Mouse (Mus musculus) G1E (cell line): ENCODE results near the gene Best3. TPM values are rescaled to one million over a fixed set of nuclear protein-coding genes. Genes with fewer than 3 reads are reported as not detected.

Experiments
- ATAC-seq: 2 replicates; pipeline ENCODE4 v1.8.0; 2016; ENCODE audit warnings: mild to moderate bottlenecking; ENCODE audit not compliant: insufficient number of reproducible peaks, poor library complexity, low FRiP score, severe bottlenecking; ENCODE audit errors: extremely low read depth
- DNase-seq: peaks from one replicate; pipeline ENCODE4 v3.0.0; 2012; ENCODE audit warnings: low spot score
- H3K27me3 ChIP-seq: 2 replicates; pipeline ENCODE4 v1.6.1; 2012; ENCODE audit warnings: mild to moderate bottlenecking, low read length, inconsistent platforms; ENCODE audit not compliant: insufficient read depth
- H3K36me3 ChIP-seq: replicated peaks from 2 replicates; pipeline ENCODE3; 2012; ENCODE audit warnings: mild to moderate bottlenecking, inconsistent platforms
- H3K4me1 ChIP-seq: 2 replicates; pipeline ENCODE4 v1.6.1; 2012; ENCODE audit warnings: low read depth, low read length, inconsistent platforms, mixed read lengths; ENCODE audit not compliant: insufficient read depth
- H3K4me3 ChIP-seq: 2 replicates; pipeline ENCODE4 v1.5.1; 2012; ENCODE audit warnings: low read depth, mild to moderate bottlenecking, inconsistent platforms, low read length, moderate library complexity, mixed read lengths
- H3K9me3 ChIP-seq: replicated peaks from 2 replicates; pipeline ENCODE4 v1.6.1; 2012; ENCODE audit warnings: inconsistent platforms
- CTCF ChIP-seq: IDR thresholded peaks from 2 replicates; pipeline ENCODE4 v1.5.1; 2012; ENCODE audit warnings: low read depth, low read length, inconsistent platforms, mixed read lengths
- GATA1 ChIP-seq: IDR thresholded peaks from 2 replicates; pipeline ENCODE4 v1.6.1; 2012; ENCODE audit warnings: borderline replicate concordance, low read length, inconsistent platforms, mixed read lengths
- GATA2 ChIP-seq: IDR thresholded peaks from 2 replicates; pipeline ENCODE4 v1.6.1; 2012; ENCODE audit warnings: low read depth, low read length, inconsistent platforms, borderline replicate concordance
- POLR2AphosphoS5 ChIP-seq: IDR thresholded peaks from 2 replicates; pipeline ENCODE4 v1.6.1; 2012; ENCODE audit warnings: low read depth, low read length, inconsistent platforms; ENCODE audit not compliant: insufficient replicate concordance
- TAL1 ChIP-seq: conservative IDR thresholded peaks from 2 replicates; pipeline ENCODE4 v1.6.1; 2012; ENCODE audit warnings: low read depth, low read length, inconsistent platforms, mixed read lengths
- polyA plus RNA-seq: library from polyadenylated mRNA; stranded (reverse); fragments of >175 nt; gene quantifications from 2 replicates; pipeline ENCODE4 v1.2.3, GENCODE M21; 2012
- total RNA-seq, 2 experiments: library from RNA; stranded (forward) in 1 of 2; stranded (reverse) in 1 of 2; fragments of 200-1000 nt in 1 of 2; fragments of >200 nt in 1 of 2; fragmentation: Nextera tagmentation in 1 of 2; gene quantifications; 2 replicates each; pipeline ENCODE4 v1.2.3; 2014 to 2017

Gene Best3
- total RNA-seq (2014; fragmentation: Nextera tagmentation), result not detected in 2 replicates
- not detected in 2 replicates for total RNA-seq (2017)
- polyA plus RNA-seq, result not detected in 2 replicates

DNA sequence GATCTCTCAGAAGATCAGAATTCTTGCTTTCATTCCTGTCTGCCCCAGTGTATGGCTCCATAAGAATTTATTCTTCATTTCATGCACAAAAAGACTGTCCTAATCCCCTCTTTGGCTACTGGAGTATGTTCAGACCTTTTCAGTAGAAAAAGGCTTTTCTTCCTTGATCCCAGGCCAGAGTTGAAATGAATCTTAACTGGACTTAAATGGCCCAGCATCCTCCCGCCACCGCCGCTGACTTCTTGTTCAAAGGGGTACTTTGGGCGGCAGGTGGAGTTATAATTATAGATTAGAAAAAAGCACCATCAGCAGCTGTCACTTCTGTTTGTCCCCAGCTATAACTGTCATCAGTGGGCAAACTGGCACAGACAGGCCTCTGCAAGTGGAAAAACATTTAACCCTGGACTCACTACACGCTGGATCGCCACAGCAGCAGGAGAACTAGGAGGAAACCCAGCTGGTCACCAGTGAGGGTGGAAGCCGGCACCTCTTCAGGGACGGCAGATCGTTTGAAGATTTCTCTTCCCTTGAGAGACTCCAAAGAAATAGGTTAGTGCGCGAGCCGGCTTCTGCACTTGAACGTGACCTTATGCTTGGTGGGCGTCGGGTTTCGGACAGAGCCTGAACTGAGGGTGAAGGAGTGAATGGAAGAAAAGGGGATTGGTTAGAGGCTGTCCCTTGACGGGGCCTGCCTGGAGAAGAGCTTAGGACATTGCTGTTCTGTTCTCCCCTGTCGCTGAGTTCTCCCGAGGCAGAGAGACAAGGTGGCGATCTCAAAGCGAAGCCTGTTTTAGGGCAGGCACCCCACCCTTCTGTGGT, at the start of gene Best3:
Gene Best3 (plus strand): TSS at position 51 of the 819 bp plus-strand sequence.
- ATAC-seq (no peak), DNase-seq (no peak)
- Histone ChIP-seq H3K4me3 (no peak within 1 kb of the TSS), H3K36me3 (no peaks in the 10 kb centered on the region), H3K27me3 (peaks cover 6% of the 10 kb centered on the region; the same call in 1 of the 2 replicates), H3K9me3 (no peaks in the 10 kb centered on the region), H3K4me1 (no peaks in the 10 kb centered on the region)
- no peak for TF ChIP-seq POLR2AphosphoS5
- no peak for TF ChIP-seq GATA1
- TF ChIP-seq TAL1, result no peak
- no peak for TF ChIP-seq CTCF

DNA sequence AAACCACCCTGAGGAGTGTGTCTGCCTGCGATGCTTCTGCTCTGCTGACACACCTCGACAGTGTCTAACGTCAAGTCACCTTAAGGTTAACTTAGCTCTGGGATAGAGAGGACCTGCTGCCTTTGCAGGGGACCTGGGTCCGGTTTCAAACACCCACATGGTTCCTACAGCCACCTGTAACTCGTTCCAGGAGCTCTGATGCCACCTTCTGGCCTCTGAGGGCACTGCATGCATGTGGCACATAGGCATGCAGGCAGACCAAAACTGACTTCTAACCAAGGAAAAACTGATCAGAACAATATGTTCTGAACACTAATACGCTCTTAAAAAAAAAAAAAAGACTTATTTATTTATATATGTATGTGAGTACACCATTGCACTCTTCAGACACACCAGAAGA, 43.1 kb upstream of the Best3 start:
- no peak for ATAC-seq
- TF ChIP-seq CTCF, result peak; percentile 33
- no peak for TF ChIP-seq GATA2

DNA sequence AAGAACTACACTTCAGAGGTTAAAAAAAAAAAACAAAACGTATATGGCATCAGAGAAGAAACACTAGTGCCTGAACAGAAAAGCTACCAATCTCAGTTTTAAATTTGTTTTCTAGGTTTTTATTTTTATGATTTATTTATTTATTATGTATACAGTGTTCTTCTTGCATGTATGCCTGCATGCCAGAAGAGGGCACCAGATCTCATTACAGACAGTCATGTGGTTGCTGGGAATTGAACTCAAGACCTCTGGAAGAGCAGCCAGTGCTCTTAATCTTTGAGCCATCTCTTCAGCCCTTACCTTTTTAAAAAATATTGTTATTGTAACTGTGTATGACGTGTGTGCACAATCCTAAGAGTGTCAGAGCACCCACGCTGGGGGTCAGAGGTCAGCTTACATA, 42.0 kb upstream of the Best3 start:
- no peak for ATAC-seq
- TF ChIP-seq TAL1 (no peak), POLR2AphosphoS5 (no peak), GATA1 (no peak), GATA2 (no peak), CTCF (no peak)
- Histone ChIP-seq H3K36me3 (peaks cover 36% of the 10 kb centered on the region), H3K4me1 (peaks cover 15% of the 10 kb centered on the region), H3K9me3 (peaks cover 6% of the 10 kb centered on the region), H3K27me3 (no peaks in the 10 kb centered on the region), H3K4me3 (no peak overlapping the region)
- no peak for DNase-seq

More for the DNA sequence above, 43.1 kb upstream of the Best3 start:
- Histone ChIP-seq H3K9me3 (peaks cover 6% of the 10 kb centered on the region), H3K4me1 (peaks cover 8% of the 10 kb centered on the region), H3K36me3 (peaks cover 47% of the 10 kb centered on the region), H3K4me3 (no peak overlapping the region), H3K27me3 (no peaks in the 10 kb centered on the region)
- DNase-seq, result no peak

DNA sequence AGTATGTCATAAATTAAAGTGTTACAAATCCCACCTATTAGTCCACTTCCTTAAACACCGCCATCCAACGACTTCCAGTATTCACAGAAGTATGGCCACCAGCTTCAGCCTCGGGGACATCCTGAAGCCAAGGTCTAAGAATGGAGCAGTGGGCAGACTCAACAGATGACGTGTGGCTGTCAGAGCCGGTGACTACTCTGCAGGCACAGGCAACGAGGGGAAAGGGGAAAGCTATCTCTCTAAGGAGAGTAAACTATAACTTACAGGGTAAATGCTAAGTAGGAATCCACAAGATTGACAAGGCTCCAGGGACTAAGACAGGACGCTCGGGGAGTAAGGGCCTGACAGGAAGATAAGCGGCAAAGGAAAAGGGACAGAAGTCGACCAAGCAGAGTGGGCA, 41.2 kb upstream of the Best3 start:
- H3K27me3 ChIP-seq, result no peaks in the 10 kb centered on the region
- peaks cover 20% of the 10 kb centered on the region for H3K4me1 ChIP-seq
- H3K36me3 ChIP-seq, result peaks cover 32% of the 10 kb centered on the region
- ATAC-seq (no peak), DNase-seq (no peak)
- no peak overlapping the region for H3K4me3 ChIP-seq
- TF ChIP-seq CTCF, result no peak
- no peak for TF ChIP-seq GATA2
- no peak for TF ChIP-seq GATA1
- no peak for TF ChIP-seq POLR2AphosphoS5
- no peak for TF ChIP-seq TAL1
- H3K9me3 ChIP-seq, result peaks cover 6% of the 10 kb centered on the region

DNA sequence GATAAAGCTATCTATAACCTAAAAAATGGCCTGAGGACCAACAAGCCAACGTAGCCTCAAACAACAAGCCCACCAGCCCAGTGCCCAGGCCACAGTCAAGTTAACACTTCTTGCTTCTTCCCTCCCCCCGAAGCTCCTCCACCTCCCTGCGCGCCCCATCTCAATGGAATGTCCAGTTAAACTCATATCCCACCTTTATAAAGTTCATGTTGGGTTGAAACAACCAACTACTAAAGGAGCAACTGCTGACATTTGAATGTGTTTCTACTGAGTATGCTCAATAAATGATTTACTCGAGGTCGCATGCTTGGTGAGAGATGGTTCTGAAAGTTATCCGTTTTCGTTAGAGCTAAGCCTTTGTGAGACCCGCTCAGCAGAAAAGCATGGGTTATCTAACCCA, 37.7 kb upstream of the Best3 start:
- no peak for DNase-seq
- H3K9me3 ChIP-seq, result no peaks in the 10 kb centered on the region
- TF ChIP-seq GATA1 (no peak), POLR2AphosphoS5 (no peak), GATA2 (no peak), CTCF (no peak)

DNA sequence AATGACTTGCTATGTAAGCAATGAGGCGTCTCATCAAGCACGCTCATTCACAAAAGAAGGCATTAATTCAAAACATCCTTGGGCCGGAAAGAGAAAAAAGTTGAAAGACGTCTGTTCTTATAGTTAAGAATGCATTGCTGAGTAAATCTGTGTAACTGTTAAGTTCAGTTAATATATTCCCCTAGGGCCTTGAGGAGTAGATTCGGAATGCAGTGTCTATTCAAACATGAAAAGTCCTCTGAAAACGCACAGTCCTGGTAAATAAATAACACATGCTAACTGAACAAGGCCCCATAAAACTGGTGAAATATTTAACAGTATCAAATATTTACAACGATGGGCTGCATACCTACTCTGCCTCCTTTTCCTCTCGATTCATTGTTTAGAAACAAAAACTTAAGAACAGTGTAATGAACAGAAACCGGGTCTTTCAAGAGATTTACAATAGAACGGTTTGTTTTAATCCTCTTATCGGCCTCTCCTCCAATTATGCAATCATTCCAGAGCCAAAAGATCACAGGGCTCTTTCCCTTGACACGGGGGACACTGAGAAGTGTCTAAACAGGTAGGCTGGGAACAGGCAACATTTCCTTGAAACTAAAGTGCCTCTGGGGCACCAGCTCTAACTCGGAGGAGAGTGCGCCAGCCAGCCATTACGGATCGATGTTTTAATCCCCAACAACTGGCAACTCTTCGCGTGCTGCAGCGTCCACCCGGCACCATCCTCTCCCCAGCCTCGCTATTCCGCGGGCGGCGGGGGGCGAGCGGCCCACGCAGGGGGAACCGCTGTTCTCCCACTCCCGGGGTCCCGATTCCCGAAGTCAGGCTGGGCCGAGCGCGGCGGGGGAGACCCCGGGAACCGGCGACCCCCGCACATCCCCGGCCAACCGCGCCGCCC, 36.8 kb upstream of the Best3 start:
- H3K36me3 ChIP-seq, result peaks cover 15% of the 10 kb centered on the region
- peak overlapping the region; percentile 85 for H3K4me3 ChIP-seq
- no peaks in the 10 kb centered on the region for H3K27me3 ChIP-seq
- H3K9me3 ChIP-seq, result no peaks in the 10 kb centered on the region
- peak; percentile 19 for DNase-seq
- no peak for TF ChIP-seq CTCF
- no peak for TF ChIP-seq GATA2
- TF ChIP-seq TAL1, result no peak
- no peak for TF ChIP-seq GATA1
- TF ChIP-seq POLR2AphosphoS5, result no peak
- peaks cover 25% of the 10 kb centered on the region for H3K4me1 ChIP-seq
- peak; percentile 15; the same call in 1 of the 2 replicates for ATAC-seq

More for the DNA sequence above, 37.7 kb upstream of the Best3 start:
- Histone ChIP-seq H3K36me3 (peaks cover 15% of the 10 kb centered on the region), H3K4me1 (peaks cover 25% of the 10 kb centered on the region), H3K27me3 (no peaks in the 10 kb centered on the region), H3K4me3 (no peak overlapping the region)
- ATAC-seq, result no peak
